Mouse (Mus musculus): Measurements from ENCODE around the gene Strap. TPM values are rescaled to one million over a fixed set of nuclear protein-coding genes. Genes with fewer than 3 reads are reported as not detected.

Strap gene
- polyA plus RNA-seq, 1 experiment from 2014 or later: 240 TPM

Other genes with a start within 250 kb of the Strap start
- 6.8 and 8.7 TPM in 2 replicates for gene Eps8, start 80.2 kb upstream of the Strap start, polyA plus RNA-seq (2016; fragmentation: Nextera tagmentation; extraction: Ambion mirVana)
- 67.2 and 69.5 TPM in 2 replicates for gene Dera, start 19.5 kb downstream of the Strap start, polyA plus RNA-seq (2016; fragmentation: Nextera tagmentation; extraction: Ambion mirVana)

All from forebrain, embryonic 10.5 days (tissue).